20 mouse cellular contexts compared by ENCODE assay signal in genomic region chr6:7943192-7943591, GRCm38 (mm10).
DNase-seq lines count a peak whose midpoint lies in the region; ATAC-seq and TF ChIP-seq lines count a peak whose summit lies in the region.
"Had no signal": no experiment of that assay in that cellular context is flagged by ENCODE, and none has a peak within 500 bp of the region (broad histone marks: within the 10 kb centered on the region; RNA-seq: fewer than 3 reads in every experiment).

No protein-coding gene starts in this region.

- no peak for TF ChIP-seq EP300 in heart, adult 2 months (IDR thresholded peaks at IDR 0.05; ENCODE audit: insufficient read depth, low read depth, low read length)

- H3K27me3 ChIP-seq in forebrain, embryonic 15.5 days, result no peaks in the 10 kb centered on the region
- no peaks in the 10 kb centered on the region for H3K27me3 ChIP-seq in forebrain, embryonic 11.5 days (ENCODE audit: control insufficient read depth, insufficient read depth, low read length)
- H3K27me3 ChIP-seq in hindbrain, embryonic 11.5 days (ENCODE audit: control insufficient read depth, insufficient read depth, low read length), result no peaks in the 10 kb centered on the region
- H3K27me3 ChIP-seq in hindbrain, embryonic 10.5 days (ENCODE audit: insufficient read depth, poor library complexity, severe bottlenecking), result no peaks in the 10 kb centered on the region
- no peaks in the 10 kb centered on the region for H3K27me3 ChIP-seq in forebrain, embryonic 16.5 days (replicated peaks; ENCODE audit: control insufficient read depth, insufficient read depth, low read length)
- H3K27me3 ChIP-seq in heart, adult 2 months (ENCODE audit: control insufficient read depth, insufficient read depth, low read length), result no peaks in the 10 kb centered on the region
- H3K27me3 ChIP-seq: heart, embryonic 13.5 days; midbrain, embryonic 15.5 days had no signal

- intact Hi-C loops in heart, adult 2 months (cut with DNase I), result no loop called here

- 70% methylated on average over 5 of the region's 5 CpGs for WGBS in forebrain, embryonic 15.5 days
- WGBS in forebrain, embryonic 11.5 days, result 89% methylated on average over 5 of the region's 5 CpGs
- WGBS in hindbrain, embryonic 11.5 days, result 91% methylated on average over 5 of the region's 5 CpGs
- 90% methylated on average over 5 of the region's 5 CpGs for WGBS in hindbrain, embryonic 10.5 days
- WGBS in forebrain, embryonic 16.5 days, result 54% methylated on average over 5 of the region's 5 CpGs
- 79% methylated on average over 5 of the region's 5 CpGs for WGBS in heart, adult 2 months

- no peak for TF ChIP-seq POLR2A in heart, adult 2 months (IDR thresholded peaks at IDR 0.05; ENCODE audit: insufficient read depth, low read depth, low read length)

- no peak overlapping the region for H3K4me2 ChIP-seq in forebrain, embryonic 15.5 days (replicated peaks)
- H3K4me2 ChIP-seq in forebrain, embryonic 11.5 days (ENCODE audit: low read depth, low read length, severe bottlenecking), result no peak overlapping the region
- H3K4me2 ChIP-seq in hindbrain, embryonic 11.5 days (replicated peaks; ENCODE audit: low read depth, low read length), result no peak overlapping the region
- no peak overlapping the region for H3K4me2 ChIP-seq in forebrain, embryonic 16.5 days (ENCODE audit: low read length)
- H3K4me2 ChIP-seq: heart, embryonic 13.5 days; liver, embryonic 11.5 days; midbrain, embryonic 15.5 days had no signal

- H3K9ac ChIP-seq in forebrain, embryonic 15.5 days (replicated peaks), result no peak overlapping the region
- H3K9ac ChIP-seq in forebrain, embryonic 11.5 days (ENCODE audit: low read length), result no peak overlapping the region
- no peak overlapping the region for H3K9ac ChIP-seq in hindbrain, embryonic 11.5 days (ENCODE audit: low read depth, low read length)
- no peak overlapping the region for H3K9ac ChIP-seq in forebrain, embryonic 16.5 days (replicated peaks; ENCODE audit: low read depth, low read length)
- H3K9ac ChIP-seq in heart, adult 2 months (ENCODE audit: low read depth, low read length), result no peak overlapping the region
- H3K9ac ChIP-seq: heart, embryonic 13.5 days; midbrain, embryonic 15.5 days had no signal

- H3K4me1 ChIP-seq in forebrain, embryonic 15.5 days, result peaks cover 5% of the 10 kb centered on the region; the same call in 1 of the 2 replicates
- H3K4me1 ChIP-seq in forebrain, embryonic 11.5 days (replicated peaks; ENCODE audit: control insufficient read depth, insufficient read depth, low read length), result no peaks in the 10 kb centered on the region
- H3K4me1 ChIP-seq in hindbrain, embryonic 11.5 days (replicated peaks; ENCODE audit: control insufficient read depth, insufficient read depth, low read length), result no peaks in the 10 kb centered on the region
- peaks cover 31% of the 10 kb centered on the region for H3K4me1 ChIP-seq in hindbrain, embryonic 10.5 days (replicated peaks)
- H3K4me1 ChIP-seq in forebrain, embryonic 16.5 days (replicated peaks; ENCODE audit: control insufficient read depth, insufficient read depth, low read length), result no peaks in the 10 kb centered on the region; the same call in 1 of the 2 replicates
- H3K4me1 ChIP-seq in heart, adult 2 months (ENCODE audit: control insufficient read depth, insufficient read depth, low read length), result no peaks in the 10 kb centered on the region; the same call in 1 of the 2 replicates
- H3K4me1 ChIP-seq: heart, embryonic 13.5 days; midbrain, embryonic 15.5 days had no signal

- no peaks in the 10 kb centered on the region for H3K9me3 ChIP-seq in forebrain, embryonic 15.5 days
- no peaks in the 10 kb centered on the region for H3K9me3 ChIP-seq in forebrain, embryonic 11.5 days (ENCODE audit: control insufficient read depth, low read length)
- no peaks in the 10 kb centered on the region for H3K9me3 ChIP-seq in hindbrain, embryonic 11.5 days (ENCODE audit: control insufficient read depth, low read length)
- H3K9me3 ChIP-seq in hindbrain, embryonic 10.5 days, result no peaks in the 10 kb centered on the region
- H3K9me3 ChIP-seq in forebrain, embryonic 16.5 days (ENCODE audit: control insufficient read depth, low read length), result no peaks in the 10 kb centered on the region
- H3K9me3 ChIP-seq: heart, embryonic 13.5 days; midbrain, embryonic 15.5 days had no signal

- TF ChIP-seq CTCF in heart, adult 2 months (IDR thresholded peaks at IDR 0.05), result no peak

- no peaks in the 10 kb centered on the region for H3K79me2 ChIP-seq in heart, adult 2 months (replicated peaks; ENCODE audit: control insufficient read depth, insufficient read depth, low read length)

- no peak for DNase-seq in forebrain, embryonic 11.5 days (ENCODE audit: low spot score)
- no peak for DNase-seq in hindbrain, embryonic 11.5 days (ENCODE audit: low spot score)
- DNase-seq in hindbrain, embryonic 10.5 days (ENCODE audit: low spot score), result no peak
- peak; percentile 19 for DNase-seq in brain, adult 2 months (ENCODE audit: low read depth, low spot score)
- no peak for DNase-seq in embryo, embryonic 11 days
- no peak for DNase-seq in heart, adult 2 months
- DNase-seq: adrenal gland, adult 8-10 months; cerebellum, adult 9-11 months; kidney, adult 8-10 months; kidney, postnatal 14 days; lung, adult 18-20 months; lung, postnatal 14 days; right cerebral cortex, postnatal 25 days; thymus, adult 18-20 months; thymus, postnatal 4 days had no signal

- no peaks in the 10 kb centered on the region for H3K36me3 ChIP-seq in forebrain, embryonic 15.5 days
- H3K36me3 ChIP-seq in forebrain, embryonic 11.5 days (ENCODE audit: control insufficient read depth, insufficient read depth, low read length), result no peaks in the 10 kb centered on the region
- no peaks in the 10 kb centered on the region for H3K36me3 ChIP-seq in hindbrain, embryonic 11.5 days (ENCODE audit: control insufficient read depth, insufficient read depth, low read length)
- no peaks in the 10 kb centered on the region for H3K36me3 ChIP-seq in hindbrain, embryonic 10.5 days
- no peaks in the 10 kb centered on the region for H3K36me3 ChIP-seq in forebrain, embryonic 16.5 days (ENCODE audit: control insufficient read depth, insufficient read depth)
- H3K36me3 ChIP-seq in heart, adult 2 months (ENCODE audit: control insufficient read depth, insufficient read depth, low read length), result no peaks in the 10 kb centered on the region
- H3K36me3 ChIP-seq: heart, embryonic 13.5 days; midbrain, embryonic 15.5 days had no signal

- no peak overlapping the region for H3K4me3 ChIP-seq in forebrain, embryonic 15.5 days
- H3K4me3 ChIP-seq in forebrain, embryonic 11.5 days (ENCODE audit: low read depth, low read length), result no peak overlapping the region
- no peak overlapping the region for H3K4me3 ChIP-seq in hindbrain, embryonic 11.5 days (ENCODE audit: low read depth, low read length)
- no peak overlapping the region for H3K4me3 ChIP-seq in hindbrain, embryonic 10.5 days
- no peak overlapping the region for H3K4me3 ChIP-seq in forebrain, embryonic 16.5 days (replicated peaks; ENCODE audit: low read length)
- H3K4me3 ChIP-seq in heart, adult 2 months, result no peak overlapping the region
- H3K4me3 ChIP-seq: heart, embryonic 13.5 days; midbrain, embryonic 15.5 days had no signal

- H3K27ac ChIP-seq in forebrain, embryonic 15.5 days (replicated peaks), result no peak overlapping the region
- H3K27ac ChIP-seq in forebrain, embryonic 11.5 days (ENCODE audit: low read depth, low read length), result no peak overlapping the region
- H3K27ac ChIP-seq in hindbrain, embryonic 11.5 days (ENCODE audit: low read depth, low read length), result no peak overlapping the region
- H3K27ac ChIP-seq in hindbrain, embryonic 10.5 days, result no peak overlapping the region
- no peak overlapping the region for H3K27ac ChIP-seq in forebrain, embryonic 16.5 days (ENCODE audit: low read length)
- H3K27ac ChIP-seq in heart, adult 2 months, result no peak overlapping the region
- H3K27ac ChIP-seq: heart, embryonic 13.5 days; midbrain, embryonic 15.5 days had no signal

- peak; percentile 67 for ATAC-seq in forebrain, embryonic 15.5 days (replicated peaks)
- no peak for ATAC-seq in forebrain, embryonic 11.5 days (replicated peaks; ENCODE audit: low FRiP score)
- ATAC-seq in hindbrain, embryonic 11.5 days (ENCODE audit: low FRiP score), result 0 out of 2 replicates have a peak, but pooled peaks have one; percentile 37
- peak; percentile 80 for ATAC-seq in forebrain, embryonic 16.5 days
- ATAC-seq: midbrain, embryonic 15.5 days had no signal
